Mouse (Mus musculus): ENCODE results near the gene Cdc14a.

The Cdc14a gene

DNA sequence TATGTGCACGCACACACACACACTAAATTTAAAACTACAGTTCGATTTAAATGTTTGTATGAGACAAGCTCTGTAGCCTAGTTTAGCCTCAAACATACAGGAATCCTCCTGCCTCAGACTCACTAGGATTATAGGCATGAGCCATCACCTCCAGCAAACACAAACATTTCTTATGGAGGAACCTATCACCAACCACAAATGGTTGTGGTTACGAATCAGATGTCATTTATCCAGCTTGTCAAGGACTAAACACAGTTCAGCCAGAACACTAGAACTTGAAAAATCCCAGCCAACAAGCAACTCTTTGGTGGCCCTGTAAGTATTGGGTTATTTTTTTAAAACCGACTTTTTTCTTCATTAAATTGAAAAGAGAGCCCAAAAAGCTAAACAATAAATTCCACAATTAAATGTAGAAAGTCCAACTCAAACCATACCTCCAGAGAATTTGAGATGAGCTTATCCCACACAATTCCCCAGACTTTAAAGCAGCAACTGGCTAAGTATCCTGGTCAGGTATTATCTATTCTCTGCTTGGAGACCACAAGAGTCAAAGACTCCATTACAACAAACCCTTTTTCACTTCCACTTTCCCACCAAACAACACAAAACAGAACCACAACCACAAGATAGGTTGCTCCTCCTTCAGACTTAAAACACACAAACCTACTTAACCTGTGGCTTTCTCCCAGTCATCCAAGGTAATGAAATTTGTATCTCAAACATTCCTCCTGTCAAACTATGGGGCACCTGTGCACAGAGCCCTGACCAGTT, 10.7 kb downstream of the Cdc14a start:
- DNase-seq, result no peak

- DNase-seq, result no peak
Measured at GRCm38 (mm10) chr3:116410051-116410450, 13.8 kb downstream of the Cdc14a start.

GRCm38 (mm10) chr3:116409486-116409885, 14.3 kb downstream of the Cdc14a start:
- DNase-seq, result no peak

GRCm38 (mm10) chr3:116408856-116409255, 15.0 kb downstream of the Cdc14a start:
- DNase-seq, result no peak

DNA sequence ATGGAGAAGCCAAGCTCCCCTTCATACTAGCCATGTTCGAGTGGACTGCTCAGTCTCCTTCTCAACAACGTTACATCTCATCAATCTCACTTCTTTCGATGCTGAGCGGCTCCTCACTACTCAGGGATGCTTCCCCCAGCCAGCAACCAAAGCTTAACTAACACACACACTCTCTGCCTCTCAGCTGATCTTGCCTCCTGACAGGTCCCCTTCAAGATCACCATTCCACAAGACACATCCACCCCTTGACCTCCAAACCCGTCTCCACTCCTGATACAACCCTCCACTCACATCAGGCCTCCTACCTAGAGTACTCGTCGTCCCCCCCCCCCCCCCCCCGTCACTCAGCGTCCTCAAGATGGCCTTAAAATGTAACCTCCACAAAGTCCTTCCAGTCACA, 18.3 kb downstream of the Cdc14a start:
- no peak for DNase-seq

GRCm38 (mm10) chr3:116401436-116401835, 22.4 kb downstream of the Cdc14a start:
- no peak for DNase-seq

DNA sequence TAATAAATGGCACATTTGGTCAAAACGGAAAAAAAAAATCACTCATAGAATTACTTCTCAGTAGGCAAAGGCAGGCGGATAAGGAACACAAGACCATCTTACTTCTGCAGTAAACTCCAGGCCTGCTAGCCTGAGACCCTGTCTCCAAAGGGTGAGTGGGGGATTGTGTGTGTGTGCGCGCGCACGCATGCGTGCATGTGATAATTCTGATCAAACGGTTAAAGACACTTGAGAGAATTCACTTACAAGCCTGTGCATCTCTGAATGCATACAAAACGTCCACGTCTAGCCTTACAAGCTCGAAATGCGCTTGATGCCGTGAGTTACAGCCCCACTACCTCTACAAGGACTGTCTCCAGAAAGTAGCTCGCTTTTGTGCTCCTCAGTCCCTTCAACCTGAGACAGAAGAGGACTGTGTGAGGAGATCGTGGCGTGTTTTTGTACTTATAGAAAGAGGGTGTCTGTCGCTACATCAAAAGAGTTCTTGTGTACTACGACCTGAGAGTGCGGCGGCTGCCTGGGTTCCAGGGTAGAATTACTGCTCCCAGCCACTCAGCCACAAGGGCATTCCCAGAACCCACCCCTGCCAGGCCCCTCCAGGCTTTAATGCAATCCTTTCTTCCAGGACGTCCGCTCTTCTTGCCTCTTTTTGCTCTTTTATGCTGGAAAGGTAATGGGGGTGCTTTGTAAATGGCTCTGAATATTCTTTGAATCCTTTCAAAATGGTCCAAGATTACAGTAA, 24.3 kb downstream of the Cdc14a start:
- DNase-seq, result no peak

GRCm38 (mm10) chr3:116398543-116398942, 25.3 kb downstream of the Cdc14a start:
- no peak for DNase-seq

GRCm38 (mm10) chr3:116397976-116398375, 25.9 kb downstream of the Cdc14a start:
- DNase-seq, result no peak

DNA sequence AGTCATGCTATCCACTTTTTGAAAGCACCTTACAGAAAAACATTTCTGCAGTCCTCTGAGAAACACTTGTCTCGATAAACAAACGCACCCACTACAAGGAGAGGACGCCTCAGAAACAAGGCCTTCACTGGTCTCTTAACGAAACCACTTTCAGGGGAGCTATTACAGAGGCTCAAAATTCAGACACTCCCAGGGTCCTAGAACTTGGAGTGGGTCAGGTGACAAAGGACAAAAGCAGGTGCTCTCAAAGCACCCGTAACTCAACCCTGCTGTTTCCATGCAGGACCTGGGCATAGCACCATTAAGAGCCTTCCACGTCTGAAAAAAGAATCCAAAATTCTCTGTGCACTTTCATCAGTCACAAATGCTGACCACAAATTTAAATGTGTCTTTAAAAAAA, 26.5 kb downstream of the Cdc14a start:
- no peak for DNase-seq

DNA sequence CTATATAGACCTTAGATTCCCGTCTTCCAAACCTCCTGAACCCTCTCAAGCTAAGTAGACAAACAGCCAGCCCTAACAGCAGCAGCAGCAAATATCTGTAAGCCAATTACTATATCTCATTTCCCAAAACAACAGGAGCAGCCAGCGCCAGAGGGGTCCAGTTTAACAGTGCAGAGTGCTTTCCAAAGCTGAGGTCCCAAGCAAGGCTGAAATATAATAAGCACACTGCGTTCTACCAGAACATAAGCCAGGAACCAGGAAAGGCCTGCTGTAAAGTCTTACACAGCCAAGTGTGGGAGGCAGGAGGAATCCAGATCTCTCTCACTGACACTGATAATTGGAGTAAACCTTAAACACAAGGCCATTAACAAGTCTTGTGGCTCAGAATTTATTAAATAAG, 27.3 kb downstream of the Cdc14a start:
- DNase-seq, result no peak

DNA sequence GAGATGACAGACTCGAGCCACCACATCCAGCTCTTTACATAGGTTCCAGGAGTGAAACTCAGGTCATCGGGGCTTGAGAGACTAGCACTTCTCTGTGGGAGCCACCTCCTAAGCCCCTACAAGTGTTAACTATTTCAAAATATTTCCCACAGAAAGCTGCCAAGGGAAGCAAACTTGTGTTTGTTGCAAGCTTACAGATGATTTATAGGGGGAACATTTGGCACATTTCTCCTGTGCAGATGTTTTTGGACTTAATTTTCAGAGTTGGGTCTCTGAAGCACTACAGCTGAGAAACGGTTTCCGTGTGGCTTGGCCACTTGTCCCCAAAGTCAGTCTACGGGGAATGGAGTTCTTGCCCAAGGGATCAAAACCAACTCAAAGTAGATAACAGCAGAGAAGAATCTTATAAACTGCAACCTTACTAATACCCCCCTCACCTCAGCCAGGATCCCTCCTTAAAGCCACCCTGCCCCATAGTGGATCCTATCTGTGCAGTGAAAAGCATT, 28.9 kb downstream of the Cdc14a start:
- DNase-seq, result no peak

GRCm38 (mm10) chr3:116391399-116391798, 32.4 kb downstream of the Cdc14a start:
- DNase-seq, result no peak

- DNase-seq, result no peak
Measured at GRCm38 (mm10) chr3:116389500-116390470, 34.0 kb downstream of the Cdc14a start.

- no peak for DNase-seq
Measured at GRCm38 (mm10) chr3:116388808-116389207, 35.0 kb downstream of the Cdc14a start.

DNA sequence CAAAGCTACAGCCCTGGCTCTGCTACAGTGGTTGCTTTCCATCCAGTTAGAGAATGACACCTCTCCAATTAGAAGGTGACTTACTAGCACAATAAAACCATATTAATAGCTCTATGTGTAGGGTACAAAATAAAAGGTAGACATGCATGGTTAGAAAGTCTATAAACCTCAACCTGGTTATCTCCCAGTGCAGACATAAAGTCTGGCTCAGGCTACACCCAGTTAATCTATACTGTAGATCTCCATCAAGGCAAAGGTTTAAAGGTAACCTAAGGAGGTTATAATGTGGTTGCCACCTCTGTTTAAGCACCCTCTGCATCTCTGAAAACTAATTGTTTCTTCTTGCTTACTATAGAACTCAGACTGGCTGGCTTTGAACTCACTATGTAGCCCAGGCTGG, 36.9 kb downstream of the Cdc14a start:
- no peak for DNase-seq

- no peak for DNase-seq
Measured at GRCm38 (mm10) chr3:116386342-116386741, 37.5 kb downstream of the Cdc14a start.

- DNase-seq, result peak; percentile 49
Measured at GRCm38 (mm10) chr3:116384319-116384718, 39.5 kb downstream of the Cdc14a start.

GRCm38 (mm10) chr3:116380319-116380718, 43.5 kb downstream of the Cdc14a start:
- no peak for DNase-seq

GRCm38 (mm10) chr3:116375442-116375841, 48.4 kb downstream of the Cdc14a start:
- no peak for DNase-seq

DNA sequence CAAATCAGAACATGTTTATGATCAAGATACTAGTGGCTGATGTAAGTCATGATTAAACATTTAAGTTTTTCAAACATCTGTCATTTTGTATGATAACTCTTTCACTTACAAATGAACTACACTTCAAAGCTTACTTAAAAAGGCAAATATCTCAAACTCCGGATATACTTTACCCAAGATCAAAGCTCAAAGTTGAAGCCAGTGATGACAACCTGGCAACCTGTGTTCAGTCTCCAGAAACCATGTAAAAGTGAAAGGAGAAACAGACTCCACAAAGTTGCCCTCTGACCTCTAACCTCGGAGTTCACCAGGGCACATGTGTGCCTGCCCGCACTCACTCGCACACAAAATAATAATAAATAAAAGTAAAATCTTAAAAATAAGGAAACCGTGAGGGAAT, 49.3 kb downstream of the Cdc14a start:
- DNase-seq, result no peak

DNA sequence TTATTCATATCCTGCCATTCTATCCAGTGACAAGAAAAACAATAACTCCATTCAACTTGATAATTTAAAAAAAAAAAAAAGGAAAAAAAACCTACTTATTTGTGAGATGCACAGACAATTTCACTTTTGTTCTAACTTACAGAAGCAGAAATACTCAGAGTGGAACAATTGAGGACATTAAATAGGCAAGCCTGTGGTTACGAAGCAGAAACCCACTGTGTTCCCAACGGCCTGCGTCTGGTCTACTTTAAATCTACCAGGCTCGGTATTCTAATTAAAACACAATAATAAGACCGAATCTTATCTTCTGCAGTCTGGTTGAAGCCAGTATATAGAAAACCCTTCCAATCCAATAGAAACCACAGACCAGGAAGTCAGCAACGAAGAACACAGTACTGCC, 50.6 kb downstream of the Cdc14a start:
- DNase-seq, result no peak

- DNase-seq, result no peak
Measured at GRCm38 (mm10) chr3:116368868-116369437, 54.9 kb downstream of the Cdc14a start.

All from kidney, adult 18-20 months (tissue).